Mouse (Mus musculus) ES-E14 (cell line): ENCODE measurements around the gene Chmp4b. TPM values are rescaled to one million over a fixed set of nuclear protein-coding genes. Genes with fewer than 3 reads are reported as not detected.

Experiments used
- DNase-seq: peaks from one replicate; pipeline ENCODE4 v3.0.0-alpha.2; 2013; ENCODE audit warnings: low read depth, low spot score
- H3K27ac ChIP-seq: 2 replicates; pipeline ENCODE4 v1.5.1; 2012; ENCODE audit warnings: low read depth, mild to moderate bottlenecking, low read length, moderate library complexity, mixed read lengths; ENCODE audit not compliant: poor library complexity, insufficient read depth, severe bottlenecking
- H3K36me3 ChIP-seq: 2 replicates; pipeline ENCODE4 v1.6.1; 2012; ENCODE audit warnings: mild to moderate bottlenecking, low read length, moderate library complexity, mixed read lengths; ENCODE audit not compliant: control insufficient read depth, poor library complexity, insufficient read depth, severe bottlenecking
- H3K4me1 ChIP-seq, 2 experiments: fragments of 150-350 bp in 1 of 2; sonication (generic) in 1 of 2; 2 replicates each; pipeline ENCODE4 v1.6.1; 2012; ENCODE audit warnings: low read length in 2 of 2, mild to moderate bottlenecking in 1 of 2, mixed read lengths in 1 of 2; ENCODE audit not compliant: control insufficient read depth in 2 of 2, insufficient read depth in 2 of 2, poor library complexity in 1 of 2
- H3K4me3 ChIP-seq, 2 experiments: fragments of 150-350 bp in 1 of 2; sonication (generic) in 1 of 2; 2 replicates each; pipeline ENCODE4 v1.5.1; 2012; ENCODE audit warnings: low read length in 2 of 2, low read depth in 1 of 2, mild to moderate bottlenecking in 1 of 2, mixed read lengths in 1 of 2; ENCODE audit not compliant: insufficient read depth in 1 of 2, poor library complexity in 1 of 2, severe bottlenecking in 1 of 2
- H3K9ac ChIP-seq: 2 replicates; pipeline ENCODE4 v1.6.1; 2012; ENCODE audit warnings: low read depth, mild to moderate bottlenecking, low read length, mixed read lengths; ENCODE audit not compliant: poor library complexity, insufficient read depth, severe bottlenecking
- H3K9me3 ChIP-seq: fragments of 150-350 bp; sonication (generic); 2 replicates; pipeline ENCODE4 v1.6.1; 2012; ENCODE audit warnings: low read depth, mild to moderate bottlenecking, low read length; ENCODE audit not compliant: control insufficient read depth, insufficient read depth
- CHD2 ChIP-seq: IDR thresholded peaks from 2 replicates; pipeline ENCODE4 v1.6.1; 2014; ENCODE audit warnings: mild to moderate bottlenecking, low read depth, low read length, inconsistent platforms
- HCFC1 ChIP-seq: IDR thresholded peaks from 2 replicates; pipeline ENCODE4 v1.6.1; 2012; ENCODE audit warnings: low read length, inconsistent platforms, borderline replicate concordance; ENCODE audit not compliant: insufficient read depth
- MAFK ChIP-seq: IDR thresholded peaks from 2 replicates; pipeline ENCODE4 v1.6.1; 2014; ENCODE audit warnings: mild to moderate bottlenecking, low read depth, low read length, inconsistent platforms; ENCODE audit not compliant: insufficient read depth
- ZC3H11A ChIP-seq: IDR thresholded peaks from 2 replicates; pipeline ENCODE4 v1.6.1; 2012; ENCODE audit warnings: low read depth, mild to moderate bottlenecking, inconsistent platforms, low read length, borderline replicate concordance
- ZNF384 ChIP-seq: IDR thresholded peaks from 2 replicates; pipeline ENCODE4 v1.6.1; 2012; ENCODE audit warnings: low read depth, low read length, inconsistent platforms
- in situ Hi-C, 2 experiments: fragments of 600-800 bp; cut with MboI; formaldehyde crosslinking; loops; one replicate each; pipeline ENCODE4 v1.15.1; 2025; ENCODE audit warnings: low sequenced_read_pairs in 2 of 2, inconsistent platforms in 1 of 2; ENCODE audit not compliant: unreplicated experiment in 2 of 2
- total RNA-seq: library from RNA; depleted of rRNA; stranded (reverse); fragments of 300-350 nt; gene quantifications from 2 replicates; pipeline ENCODE4 v1.2.3, GENCODE M21; 2012

Chmp4b gene
- total RNA-seq, 1 experiment, result 94.3 TPM

DNA sequence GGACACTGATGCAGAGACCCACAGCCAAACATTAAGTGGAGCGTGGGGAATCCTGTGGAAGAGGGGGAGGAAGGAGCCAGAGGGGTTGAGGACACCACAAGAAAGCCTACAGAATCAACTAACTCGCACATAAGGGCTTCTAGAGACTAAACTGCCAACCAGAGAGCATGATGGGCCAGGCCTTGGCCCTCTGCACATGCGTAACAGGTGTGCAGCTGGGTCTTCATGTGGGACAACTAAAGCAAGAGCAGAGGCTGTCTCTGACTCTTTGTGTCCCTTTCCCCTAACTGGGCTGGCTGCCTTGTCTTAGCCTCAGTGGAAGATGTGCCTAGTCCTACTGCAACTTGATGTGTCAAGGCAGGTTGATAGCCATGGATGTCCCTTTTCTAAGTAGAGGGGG lies 34.4 kb upstream of the Chmp4b start:
- H3K4me3 ChIP-seq, result no peak overlapping the region
- no peaks in the 10 kb centered on the region for H3K9me3 ChIP-seq
- no peak for DNase-seq
- H3K27ac ChIP-seq, result no peak overlapping the region
- peaks cover 5 to 6% of the 10 kb centered on the region in 2 experiments; a peak in 3 of 4 replicates for H3K4me1 ChIP-seq
- no peaks in the 10 kb centered on the region for H3K36me3 ChIP-seq
- no peak overlapping the region for H3K9ac ChIP-seq
- TF ChIP-seq ZC3H11A (no peak), HCFC1 (no peak), ZNF384 (no peak), MAFK (no peak), CHD2 (no peak)
- in situ Hi-C loops, result no loop called here

GRCm38 (mm10) chr2:154621684-154622083 lies 29.8 kb upstream of the Chmp4b start:
- TF ChIP-seq HCFC1, result no peak
- TF ChIP-seq CHD2, result no peak
- no peak for TF ChIP-seq ZC3H11A
- TF ChIP-seq ZNF384, result no peak
- no peak for TF ChIP-seq MAFK
- no peaks in the 10 kb centered on the region; the same call in 1 of the 2 replicates for H3K36me3 ChIP-seq
- H3K9me3 ChIP-seq, result no peaks in the 10 kb centered on the region
- H3K4me3 ChIP-seq, result no peak overlapping the region
- no peak for DNase-seq
- no peak overlapping the region for H3K27ac ChIP-seq
- H3K4me1 ChIP-seq, result no peaks in the 10 kb centered on the region
- no peak overlapping the region for H3K9ac ChIP-seq
- in situ Hi-C loops, result no loop called here

- Histone ChIP-seq H3K9me3 (no peaks in the 10 kb centered on the region), H3K36me3 (no peaks in the 10 kb centered on the region; the same call in 1 of the 2 replicates), H3K4me3 (no peak overlapping the region), H3K4me1 (no peaks in the 10 kb centered on the region), H3K27ac (no peak overlapping the region), H3K9ac (no peak overlapping the region)
- TF ChIP-seq MAFK (no peak; the same call in 1 of the 2 replicates), CHD2 (no peak), ZC3H11A (no peak), ZNF384 (no peak), HCFC1 (no peak)
- DNase-seq, result no peak
- in situ Hi-C loops, result no loop called here
Observed at GRCm38 (mm10) chr2:154624137-154624536, 27.4 kb upstream of the Chmp4b start.

GRCm38 (mm10) chr2:154630531-154630930 lies 21.0 kb upstream of the Chmp4b start:
- peaks cover 2% of the 10 kb centered on the region; the same call in 1 of the 2 replicates for H3K36me3 ChIP-seq
- no peaks in the 10 kb centered on the region; a peak in 1 of 4 replicates for H3K4me1 ChIP-seq
- no peak for DNase-seq
- in situ Hi-C loops, result no loop called here
- no peak for TF ChIP-seq ZNF384
- no peak for TF ChIP-seq ZC3H11A
- no peak for TF ChIP-seq MAFK
- no peak for TF ChIP-seq CHD2
- no peak for TF ChIP-seq HCFC1
- H3K4me3 ChIP-seq, result no peak overlapping the region
- H3K27ac ChIP-seq, result no peak overlapping the region
- H3K9ac ChIP-seq, result no peak overlapping the region
- no peaks in the 10 kb centered on the region for H3K9me3 ChIP-seq
